Comparison of ENCODE assay signal across 8 mouse cellular contexts in the genomic region with DNA sequence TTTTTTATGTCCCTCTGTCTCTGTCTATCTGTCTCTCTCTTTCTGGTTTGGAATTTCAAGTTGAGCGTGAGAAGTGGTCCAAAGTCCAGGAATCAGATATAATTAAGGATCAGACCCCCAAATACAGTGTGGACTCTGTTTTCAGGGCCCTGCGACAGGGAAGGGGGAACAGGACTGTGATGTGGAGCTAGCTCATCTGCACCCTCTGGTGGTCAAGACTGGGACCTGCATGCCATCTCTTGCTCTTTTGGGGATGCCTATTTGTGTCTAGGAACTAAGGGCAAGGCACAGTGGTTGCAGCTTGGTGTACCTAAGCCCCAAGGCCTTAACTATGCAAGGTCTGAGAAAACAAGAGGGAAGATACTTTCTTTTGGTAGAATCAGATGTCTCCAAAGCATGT. TPM values are rescaled to one million over a fixed set of nuclear protein-coding genes. Genes with fewer than 3 reads are reported as not detected.
DNase-seq lines count a peak whose midpoint lies in the region; ATAC-seq and TF ChIP-seq lines count a peak whose summit lies in the region.
"Had no signal": no experiment of that assay in that cellular context is flagged by ENCODE, and none has a peak within 500 bp of the region (broad histone marks: within the 10 kb centered on the region; RNA-seq: fewer than 3 reads in every experiment).

No protein-coding gene starts in this region.

- 10% methylated on average over 2 of the region's 2 CpGs for WGBS in liver, postnatal 0 days (ENCODE audit: insufficient replicate concordance)

- no peak overlapping the region for H3K9ac ChIP-seq in liver, postnatal 0 days (replicated peaks)
- H3K9ac ChIP-seq: liver, embryonic 15.5 days had no signal

- no peak overlapping the region for H3K27ac ChIP-seq in liver, postnatal 0 days (ENCODE audit: low read depth)
- H3K27ac ChIP-seq: liver, embryonic 15.5 days had no signal

- peaks cover 8% of the 10 kb centered on the region for H3K36me3 ChIP-seq in liver, postnatal 0 days (replicated peaks; ENCODE audit: insufficient read depth, low read length)

- no peaks in the 10 kb centered on the region for H3K27me3 ChIP-seq in liver, postnatal 0 days (ENCODE audit: insufficient read depth, low read length)
- H3K27me3 ChIP-seq: liver, embryonic 15.5 days had no signal

- TF ChIP-seq EP300 in liver, postnatal 0 days (IDR thresholded peaks at IDR 0.05; ENCODE audit: low read depth), result no peak

- H3K4me2 ChIP-seq in liver, postnatal 0 days (ENCODE audit: low read depth, low read length), result no peak overlapping the region
- H3K4me2 ChIP-seq: liver, embryonic 15.5 days had no signal

- DNase-seq in B cell, adult 2 months, result peak; percentile 79 to 82
- DNase-seq in CD8-positive naive resting alpha-beta T cell, adult 2 months (ENCODE audit: low read depth in 2 of 2, low spot score in 2 of 2), result peak; percentile 62 to 77
- peak; percentile 79 for DNase-seq in c-Kit-positive CD71-negative TER-119-negative erythroid progenitor cells, embryonic 14.5 days (ENCODE audit: low read depth)
- peak; percentile 84 for DNase-seq in kidney, postnatal 14 days
- peak; percentile 79 for DNase-seq in liver, postnatal 0 days
- peak; percentile 80 to 87 for DNase-seq in right cerebral cortex, postnatal 10 days (ENCODE audit: low spot score in 2 of 2)

- no peaks in the 10 kb centered on the region for H3K9me3 ChIP-seq in liver, postnatal 0 days (ENCODE audit: low read length)
- H3K9me3 ChIP-seq: liver, embryonic 15.5 days had no signal

- peak; percentile 59 for ATAC-seq in frontal cortex, adult (ENCODE audit: low TSS enrichment)
- peak; percentile 42; the same call in 1 of the 2 replicates for ATAC-seq in liver, postnatal 0 days

- H3K4me1 ChIP-seq in liver, postnatal 0 days (ENCODE audit: insufficient read depth), result no peaks in the 10 kb centered on the region
- H3K4me1 ChIP-seq: liver, embryonic 15.5 days had no signal

- peak; percentile 96 for TF ChIP-seq CTCF in liver, postnatal 0 days (IDR thresholded peaks at IDR 0.05; ENCODE audit: low read depth)

- H3K4me3 ChIP-seq in liver, postnatal 0 days (ENCODE audit: low read depth, low read length), result no peak overlapping the region
- H3K4me3 ChIP-seq: liver, embryonic 15.5 days had no signal

RNA-seq across cellular contexts. Expression of a gene that starts 15.4 kb away (rescaled TPM):
- not detected in 2 replicates for polyA plus RNA-seq in liver, postnatal 0 days (2015; fragmentation: Nextera tagmentation; extraction: Ambion mirVana)

RNA-seq across cellular contexts. Expression of a gene that starts 15.5 kb away (rescaled TPM):
- polyA plus RNA-seq in liver, postnatal 0 days (2015; fragmentation: Nextera tagmentation; extraction: Ambion mirVana), result 48.6 and 57.1 TPM in 2 replicates
